14 mouse cellular contexts compared by ENCODE assay signal in genomic region chr1:159872866-159873265, GRCm38 (mm10).
DNase-seq lines count a peak whose midpoint lies in the region.
"Had no signal": no experiment of that assay in that cellular context is flagged by ENCODE, and none has a peak within 500 bp of the region (broad histone marks: within the 10 kb centered on the region; RNA-seq: fewer than 3 reads in every experiment).

No protein-coding gene starts in this region.

- DNase-seq in left cerebral cortex, adult 11 months (ENCODE audit: low spot score), result peak; percentile 39
- no peak for DNase-seq in left cerebral cortex, postnatal 4 days
- peak; percentile 56 to 61 for DNase-seq in layer of hippocampus, adult 8-10 months (ENCODE audit: low spot score in 2 of 2)
- DNase-seq in left cerebral cortex, postnatal 25 days (ENCODE audit: low spot score in 2 of 2), result peak; percentile 63 to 91
- DNase-seq in right cerebral cortex, postnatal 36 days (ENCODE audit: low spot score in 2 of 2), result peak; percentile 62 to 72
- DNase-seq in gastrocnemius, postnatal 36 days, result no peak
- DNase-seq in kidney, postnatal 4 days, result no peak
- DNase-seq in cerebellum, postnatal 14 days, result no peak
- DNase-seq: adrenal gland, adult 8-10 months; B cell, adult 2 months; cerebellum, adult 8-10 months; gastrocnemius, postnatal 14 days; kidney, adult 18-20 months; liver, postnatal 0 days had no signal

- intact Hi-C loops in left cerebral cortex, postnatal 4 days (cut with DNase I), result loop anchor here (10.0 kb wide), 1 partner anchor 478 kb away; no protein-coding TSS in a partner anchor
- intact Hi-C loops in left cerebral cortex, postnatal 25 days (cut with DNase I), result no loop called here
- intact Hi-C loops in gastrocnemius, postnatal 36 days (cut with DNase I), result no loop called here

Comparison
In these comparisons a context has a peak if more than half of its experiments do, and no peak if none do; other contexts are left out.
1. DNase-seq: peak in left cerebral cortex, adult 11 months (single experiment), layer of hippocampus, adult 8-10 months (2 of 2), left cerebral cortex, postnatal 25 days (2 of 2) and right cerebral cortex, postnatal 36 days (2 of 2); none in left cerebral cortex, postnatal 4 days (single experiment), gastrocnemius, postnatal 36 days (0 of 2), kidney, postnatal 4 days (0 of 2) and cerebellum, postnatal 14 days (0 of 2).